Mouse (Mus musculus) testis, adult 2 months (tissue): ENCODE measurements around the gene Cox6b1. TPM values are rescaled to one million over a fixed set of nuclear protein-coding genes. Genes with fewer than 3 reads are reported as not detected.

ENCODE experiments used
- H3K27ac ChIP-seq: fragments of 200-500 bp; 2 replicates; pipeline ENCODE4 v1.5.1; 2012; ENCODE audit warnings: low read depth, low read length; ENCODE audit not compliant: control insufficient read depth, insufficient read depth
- H3K27me3 ChIP-seq: fragments of 200-500 bp; 2 replicates; pipeline ENCODE4 v1.6.1; 2012; ENCODE audit warnings: mild to moderate bottlenecking, low read length, moderate library complexity; ENCODE audit not compliant: control insufficient read depth, insufficient read depth
- H3K36me3 ChIP-seq: fragments of 200-500 bp; 2 replicates; pipeline ENCODE4 v1.6.1; 2012; ENCODE audit warnings: mild to moderate bottlenecking, low read length; ENCODE audit not compliant: control insufficient read depth, insufficient read depth
- H3K4me1 ChIP-seq: fragments of 200-500 bp; 2 replicates; pipeline ENCODE4 v1.6.1; 2012; ENCODE audit warnings: low read length; ENCODE audit not compliant: control insufficient read depth, insufficient read depth
- H3K4me3 ChIP-seq: fragments of 200-500 bp; 2 replicates; pipeline ENCODE4 v1.5.1; 2012; ENCODE audit warnings: low read depth, mild to moderate bottlenecking, low read length, moderate library complexity, mixed read lengths; ENCODE audit not compliant: control insufficient read depth
- CTCF ChIP-seq: fragments of 200-500 bp; IDR thresholded peaks from 2 replicates; pipeline ENCODE4 v1.5.1; 2012; ENCODE audit warnings: low read depth, mild to moderate bottlenecking, inconsistent platforms, low read length, moderate library complexity; ENCODE audit not compliant: control insufficient read depth, insufficient read depth, insufficient replicate concordance
- POLR2A ChIP-seq: fragments of 200-500 bp; IDR thresholded peaks from 2 replicates; pipeline ENCODE4 v1.6.1; 2012; ENCODE audit warnings: low read depth, mild to moderate bottlenecking, inconsistent platforms, low read length, moderate library complexity; ENCODE audit not compliant: control insufficient read depth
- polyA plus RNA-seq: library from polyadenylated mRNA; depleted of rRNA; stranded (reverse); fragments of >200 nt; gene quantifications from 2 replicates; pipeline ENCODE4 v1.2.3, GENCODE M21; 2012; rRNA removed

Cox6b1 gene
- polyA plus RNA-seq, 1 experiment = 51.8 TPM

GRCm38 (mm10) chr7:30584339-30584738 lies 41.6 kb downstream of the Cox6b1 start:
- Histone ChIP-seq H3K4me1 (peaks cover 13% of the 10 kb centered on the region), H3K4me3 (no peak overlapping the region), H3K27ac (no peak overlapping the region), H3K36me3 (no peaks in the 10 kb centered on the region; the same call in none of the 2 replicates), H3K27me3 (no peaks in the 10 kb centered on the region)
- TF ChIP-seq CTCF = no peak
- TF ChIP-seq POLR2A = no peak

GRCm38 (mm10) chr7:30581547-30581946 lies 44.4 kb downstream of the Cox6b1 start:
- Histone ChIP-seq H3K27ac (no peak overlapping the region), H3K4me1 (peaks cover 2% of the 10 kb centered on the region), H3K36me3 (peaks cover 7% of the 10 kb centered on the region), H3K4me3 (no peak overlapping the region), H3K27me3 (no peaks in the 10 kb centered on the region)
- TF ChIP-seq CTCF = no peak
- TF ChIP-seq POLR2A = no peak

GRCm38 (mm10) chr7:30579950-30580349 lies 46.0 kb downstream of the Cox6b1 start:
- Histone ChIP-seq H3K36me3 (peaks cover 12% of the 10 kb centered on the region), H3K4me1 (no peaks in the 10 kb centered on the region; the same call in 1 of the 2 replicates), H3K4me3 (no peak overlapping the region), H3K27ac (no peak overlapping the region), H3K27me3 (no peaks in the 10 kb centered on the region)
- TF ChIP-seq POLR2A = no peak
- no peak for TF ChIP-seq CTCF

- TF ChIP-seq POLR2A = no peak
- no peak for TF ChIP-seq CTCF
- Histone ChIP-seq H3K27me3 (no peaks in the 10 kb centered on the region), H3K36me3 (peaks cover 20% of the 10 kb centered on the region), H3K4me3 (no peak overlapping the region), H3K27ac (no peak overlapping the region), H3K4me1 (no peaks in the 10 kb centered on the region; the same call in 1 of the 2 replicates)
These were observed 53.0 kb downstream of the Cox6b1 start for GRCm38 (mm10) chr7:30572969-30573368.

GRCm38 (mm10) chr7:30572389-30572788 lies 53.6 kb downstream of the Cox6b1 start:
- H3K36me3 ChIP-seq = peaks cover 20% of the 10 kb centered on the region
- no peaks in the 10 kb centered on the region; the same call in none of the 2 replicates for H3K4me1 ChIP-seq
- H3K4me3 ChIP-seq = no peak overlapping the region
- H3K27me3 ChIP-seq = no peaks in the 10 kb centered on the region
- TF ChIP-seq CTCF (no peak), POLR2A (no peak)
- H3K27ac ChIP-seq = no peak overlapping the region

- Histone ChIP-seq H3K4me1 (no peaks in the 10 kb centered on the region; the same call in 1 of the 2 replicates), H3K27me3 (no peaks in the 10 kb centered on the region), H3K36me3 (peaks cover 7% of the 10 kb centered on the region), H3K27ac (no peak overlapping the region), H3K4me3 (no peak overlapping the region)
- TF ChIP-seq POLR2A = no peak
- TF ChIP-seq CTCF = no peak
These were observed 58.4 kb downstream of the Cox6b1 start for GRCm38 (mm10) chr7:30567555-30567954.

Other genes starting within 250 kb of the Cox6b1 start
- 7.0 and 9.1 TPM in 2 replicates for gene Tyrobp, start 212.4 kb downstream of the Cox6b1 start, polyA plus RNA-seq
- 0.93 TPM in 1 of 2 replicates, not detected in the other for gene Hcst, start 206.3 kb downstream of the Cox6b1 start, polyA plus RNA-seq
- 0.36 and 0.52 TPM in 2 replicates for gene Nfkbid, start 204.4 kb downstream of the Cox6b1 start, polyA plus RNA-seq
- 15.1 and 15.6 TPM in 2 replicates for gene Aplp1, start 180.6 kb downstream of the Cox6b1 start, polyA plus RNA-seq
- gene Kirrel2, start 168.5 kb downstream of the Cox6b1 start, polyA plus RNA-seq = 0.31 TPM in 1 of 2 replicates, not detected in the other
- 0.07 and 0.12 TPM in 2 replicates for gene Nphs1, start 167.8 kb downstream of the Cox6b1 start, polyA plus RNA-seq
- gene Prodh2, start 132.5 kb downstream of the Cox6b1 start, polyA plus RNA-seq = 0.10 TPM in 1 of 2 replicates, not detected in the other
- gene Arhgap33, start 91.1 kb downstream of the Cox6b1 start, polyA plus RNA-seq = 136 TPM in 2 replicates
- 74.3 and 82.9 TPM in 2 replicates for gene Hspb6, start 74.0 kb downstream of the Cox6b1 start, polyA plus RNA-seq
- gene Proser3, start 73.9 kb downstream of the Cox6b1 start, polyA plus RNA-seq = 33.9 and 37.5 TPM in 2 replicates
- 39.9 and 47.0 TPM in 2 replicates for gene Lin37, start 66.3 kb downstream of the Cox6b1 start, polyA plus RNA-seq
- gene U2af1l4, start 62.9 kb downstream of the Cox6b1 start, polyA plus RNA-seq = 51.9 and 52.2 TPM in 2 replicates
- gene Gm49396, start 62.8 kb downstream of the Cox6b1 start, polyA plus RNA-seq = 0.58 and 0.80 TPM in 2 replicates
- 147 and 167 TPM in 2 replicates for gene Psenen, start 62.5 kb downstream of the Cox6b1 start, polyA plus RNA-seq
- gene Igflr1, start 60.7 kb downstream of the Cox6b1 start, polyA plus RNA-seq = 0.80 and 1.0 TPM in 2 replicates
- gene Kmt2b, start 37.4 kb downstream of the Cox6b1 start, polyA plus RNA-seq = 56.1 and 61.0 TPM in 2 replicates
- 180 and 203 TPM in 2 replicates for gene Zbtb32, start 27.2 kb downstream of the Cox6b1 start, polyA plus RNA-seq
- 6.5 TPM in 2 replicates for gene Upk1a, start 13.3 kb downstream of the Cox6b1 start, polyA plus RNA-seq
- gene Etv2, start 9.7 kb upstream of the Cox6b1 start, polyA plus RNA-seq = 7.9 and 8.4 TPM in 2 replicates
- gene Rbm42, start 24.2 kb upstream of the Cox6b1 start, polyA plus RNA-seq = 27.1 and 33.0 TPM in 2 replicates
- 21.1 and 22.4 TPM in 2 replicates for gene Haus5, start 38.8 kb upstream of the Cox6b1 start, polyA plus RNA-seq
- 142 and 177 TPM in 2 replicates for gene Pmis2, start 45.5 kb upstream of the Cox6b1 start, polyA plus RNA-seq
- gene 2200002J24Rik, start 72.8 kb upstream of the Cox6b1 start, polyA plus RNA-seq = 88.8 and 103 TPM in 2 replicates
- gene Atp4a, start 86.1 kb upstream of the Cox6b1 start, polyA plus RNA-seq = 2.7 TPM in 2 replicates
- gene Tmem147, start 103.4 kb upstream of the Cox6b1 start, polyA plus RNA-seq = 161 and 171 TPM in 2 replicates
- 4,298 and 4,420 TPM in 2 replicates for gene Gapdhs, start 117.5 kb upstream of the Cox6b1 start, polyA plus RNA-seq
- gene Sbsn, start 125.3 kb upstream of the Cox6b1 start, polyA plus RNA-seq = 4.6 and 4.7 TPM in 2 replicates
- 7.1 and 9.2 TPM in 2 replicates for gene Dmkn, start 137.6 kb upstream of the Cox6b1 start, polyA plus RNA-seq
- 0.41 TPM in 1 of 2 replicates, not detected in the other for gene Krtdap, start 161.7 kb upstream of the Cox6b1 start, polyA plus RNA-seq
- gene Ffar2, start 197.6 kb upstream of the Cox6b1 start, polyA plus RNA-seq = 0.09 and 0.14 TPM in 2 replicates
- gene Ffar3, start 230.0 kb upstream of the Cox6b1 start, polyA plus RNA-seq = not detected in 2 replicates
- gene Ffar1, start 235.4 kb upstream of the Cox6b1 start, polyA plus RNA-seq = 0.55 and 0.62 TPM in 2 replicates